Mouse (Mus musculus) gastrocnemius, postnatal 36 days (tissue): Measurements from ENCODE around the gene Tmem132d. TPM values are rescaled to one million over a fixed set of nuclear protein-coding genes. Genes with fewer than 3 reads are reported as not detected.

Experiments
- DNase-seq, 2 experiments: peaks; one replicate each; pipeline ENCODE4 v3.0.0; 2022
- intact Hi-C: fragments of 180-260 bp; cut with DNase I; formaldehyde crosslinking; loops from one replicate; pipeline ENCODE4 v1.15.1; 2025
- long read RNA-seq, 2 experiments: library from polyadenylated mRNA; stranded (forward); transcript quantifications; one replicate each; pipeline ENCODE4 v2.0.0; 2021
- total RNA-seq, 2 experiments: library from RNA; stranded (reverse); gene quantifications; 2 replicates each; pipeline ENCODE4 v1.2.3; 2021

The Tmem132d gene
- under 1 TPM in 1 of 2 experiments, not detected in 1; 0.05 TPM for total RNA-seq
- long read RNA-seq, experiment 1, partial matches to known transcripts, result 0 of 1 reads
- long read RNA-seq, experiment 1, other reads (novel, unspliced or antisense), result 1 of 1 reads
- long read RNA-seq, experiment 2, result 0 reads

DNA sequence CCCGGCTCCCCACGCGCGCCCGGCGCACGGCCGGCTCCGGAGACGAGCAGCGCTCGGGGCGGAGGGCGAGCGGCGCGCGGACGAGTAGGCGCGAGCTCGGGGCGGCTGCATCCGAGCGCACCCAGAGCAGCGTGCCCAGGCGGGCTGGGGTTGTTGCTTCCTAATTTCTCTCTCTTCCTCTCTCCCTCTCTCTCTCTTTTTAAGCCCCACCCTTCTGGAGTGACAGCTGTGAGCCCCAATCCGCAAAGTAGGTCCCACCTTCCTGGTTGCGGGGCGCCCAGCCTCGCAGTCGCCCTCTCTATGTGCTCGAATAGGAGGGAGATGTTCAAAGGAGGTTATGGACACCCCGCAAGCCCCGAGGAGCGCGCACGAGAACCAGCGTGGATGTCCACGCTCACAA is at the start of gene Tmem132d:
TSS of gene Tmem132d (minus strand) at position 162 of the 400 bp plus-strand sequence.
- intact Hi-C loops, result no loop called here
- no peak for DNase-seq

DNA sequence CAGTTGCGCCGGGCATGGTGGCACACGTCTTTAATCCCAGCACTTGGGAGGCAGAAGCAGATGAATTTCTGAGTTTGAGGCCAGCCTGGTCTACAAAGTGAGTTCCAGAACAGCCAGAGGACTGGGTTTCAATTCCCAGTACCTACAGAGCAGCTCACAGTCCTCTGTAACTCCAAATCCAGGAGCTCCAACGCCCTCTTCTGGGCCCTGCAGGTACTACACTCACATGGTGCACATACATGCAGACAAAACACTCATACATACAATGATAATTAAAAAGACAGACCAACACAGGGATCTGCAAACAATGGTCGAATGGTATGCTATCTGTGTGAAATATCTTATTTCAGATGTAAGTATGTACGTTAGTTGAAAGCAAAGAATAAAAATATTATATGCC is 47.9 kb upstream of the Tmem132d start:
- intact Hi-C loops, result no loop called here
- no peak for DNase-seq

DNA sequence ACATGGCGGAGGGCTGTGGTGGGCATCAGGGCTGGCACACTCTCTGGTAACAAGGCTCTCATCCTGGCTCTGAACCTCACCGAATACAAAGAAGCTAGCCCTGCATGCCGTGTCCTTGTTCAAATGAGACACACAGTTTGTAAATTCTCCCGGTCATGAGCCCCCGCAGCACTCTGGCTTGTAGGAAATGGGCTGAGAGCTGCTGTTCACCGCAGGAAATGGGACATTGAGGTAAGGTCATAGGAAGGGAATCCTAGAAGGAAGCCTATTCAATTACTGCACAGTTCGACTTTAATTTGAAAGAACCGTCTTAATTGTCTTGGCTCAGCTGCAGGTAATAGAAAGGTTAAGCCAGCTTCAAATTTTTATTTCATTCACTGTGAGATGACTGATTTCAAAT is 42.5 kb upstream of the Tmem132d start:
- no peak for DNase-seq
- intact Hi-C loops, result no loop called here

DNA sequence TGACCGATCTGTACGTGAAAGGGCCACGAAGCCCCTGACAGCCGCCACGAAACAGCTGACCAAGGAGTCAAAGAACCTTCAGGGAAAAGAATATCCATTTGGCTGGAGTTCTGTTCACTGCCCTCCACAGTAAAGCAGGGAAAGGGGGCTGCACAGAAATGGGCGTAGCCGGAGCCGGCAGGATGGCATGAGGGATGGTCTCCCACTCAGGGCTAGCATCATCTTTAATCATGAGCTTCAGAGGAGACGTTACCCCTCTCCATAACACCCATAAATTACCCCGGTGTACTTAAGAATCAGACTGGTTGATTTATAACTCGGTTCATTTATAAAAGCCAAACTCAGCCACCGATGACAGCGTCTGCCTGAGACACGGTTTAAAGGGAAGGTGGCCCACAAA is 36.9 kb upstream of the Tmem132d start:
- no peak for DNase-seq
- intact Hi-C loops, result no loop called here

DNA sequence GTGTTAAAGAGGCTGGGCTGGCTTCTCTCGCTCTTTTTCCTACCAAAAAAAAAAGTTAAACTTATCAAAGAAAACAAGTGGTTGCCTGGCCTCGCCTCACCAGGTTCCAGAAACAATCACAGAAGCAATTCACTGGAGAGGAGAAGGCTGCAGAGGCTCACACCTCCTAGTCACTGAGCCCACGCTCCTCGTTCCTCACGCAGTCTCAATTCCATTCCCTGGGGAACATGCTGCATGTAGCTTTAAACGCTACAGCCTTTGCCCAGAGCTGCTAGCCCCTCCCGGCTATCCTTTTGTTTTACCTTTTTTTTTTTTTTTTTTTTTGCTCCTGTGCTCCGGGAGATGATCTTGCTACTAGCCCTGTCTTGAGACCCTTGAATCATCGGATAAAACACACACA is 31.6 kb upstream of the Tmem132d start:
- intact Hi-C loops, result no loop called here
- DNase-seq, result no peak

DNA sequence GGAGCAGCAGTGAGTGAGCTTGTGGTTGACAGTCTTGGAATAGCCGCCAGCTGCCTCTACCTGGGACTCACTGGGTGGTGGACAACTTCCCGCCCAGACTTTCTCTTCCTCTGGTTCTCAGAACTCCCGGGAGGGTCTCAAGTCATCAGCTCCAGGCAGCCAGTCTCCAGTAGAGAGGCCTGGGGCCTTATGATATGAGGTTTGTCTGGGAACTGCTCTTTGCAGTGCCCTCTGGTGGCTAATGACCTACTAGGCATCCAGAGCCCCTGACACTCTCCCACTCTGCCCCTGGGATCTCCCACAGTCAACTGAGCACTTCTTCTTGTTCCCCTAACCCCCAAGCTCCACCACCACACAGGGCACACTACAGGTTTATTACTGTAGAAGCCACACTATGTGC is 27.7 kb upstream of the Tmem132d start:
- intact Hi-C loops, result no loop called here

DNA sequence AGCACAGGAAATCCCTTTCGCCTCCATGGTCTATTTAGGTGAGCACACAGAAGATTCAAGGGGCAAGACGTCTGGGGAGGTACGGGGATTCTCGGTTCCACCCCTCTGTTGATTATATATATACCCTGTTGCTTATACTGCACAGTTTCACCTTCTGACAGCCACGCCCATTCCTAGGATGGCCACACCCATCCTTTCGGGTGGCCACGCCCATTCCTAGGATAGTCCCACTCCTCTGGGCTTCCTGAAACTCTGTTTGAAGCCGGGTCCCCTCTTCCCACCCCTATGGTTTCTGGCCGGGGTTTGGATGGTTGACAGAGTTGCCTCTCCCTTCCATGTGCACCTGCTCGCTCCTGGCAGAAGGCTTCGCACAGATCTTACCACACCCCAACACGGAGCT is 22.9 kb upstream of the Tmem132d start:
- DNase-seq, result no peak
- intact Hi-C loops, result no loop called here

More for the DNA sequence above, 27.7 kb upstream of the Tmem132d start:
- no peak for DNase-seq

DNA sequence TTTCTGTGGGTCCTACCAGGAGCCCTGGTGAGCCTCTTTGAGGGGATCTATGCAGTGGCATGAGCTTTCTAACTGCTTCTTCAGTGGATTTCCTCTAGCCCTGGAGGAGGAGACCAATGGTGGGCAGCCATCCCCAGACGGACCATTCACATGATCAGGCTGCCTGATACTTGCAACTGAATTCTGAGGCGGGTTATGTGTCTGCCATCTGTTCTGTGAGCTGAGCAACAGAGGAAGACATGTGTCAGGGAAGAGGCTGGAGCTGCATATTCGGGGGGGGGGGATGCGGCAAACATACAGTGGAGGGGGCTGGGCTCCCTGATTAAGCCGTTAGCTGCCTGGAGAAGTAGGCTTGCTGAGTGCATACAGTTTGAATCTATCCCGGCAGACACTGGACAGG is 19.3 kb upstream of the Tmem132d start:
- intact Hi-C loops, result no loop called here
- no peak for DNase-seq

DNA sequence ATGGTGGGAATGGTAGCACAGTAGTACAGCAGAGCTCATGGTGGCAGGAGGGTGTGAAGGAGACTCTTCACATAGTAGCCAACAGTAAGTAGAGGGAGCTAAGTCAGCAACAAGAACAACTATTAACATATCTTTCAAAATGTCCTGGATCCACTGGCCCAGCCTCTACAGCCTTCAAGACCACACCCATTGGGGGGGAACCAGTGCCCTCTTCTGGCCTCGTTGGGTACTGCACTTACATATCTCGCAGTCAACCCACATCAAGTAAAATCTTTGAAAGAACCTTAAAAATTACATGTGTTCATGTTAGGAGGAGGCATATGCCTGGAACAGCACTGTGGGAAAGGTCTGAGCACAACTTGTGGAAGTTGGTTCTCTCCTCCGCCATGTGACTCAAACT is 17.9 kb upstream of the Tmem132d start:
- intact Hi-C loops, result no loop called here

DNA sequence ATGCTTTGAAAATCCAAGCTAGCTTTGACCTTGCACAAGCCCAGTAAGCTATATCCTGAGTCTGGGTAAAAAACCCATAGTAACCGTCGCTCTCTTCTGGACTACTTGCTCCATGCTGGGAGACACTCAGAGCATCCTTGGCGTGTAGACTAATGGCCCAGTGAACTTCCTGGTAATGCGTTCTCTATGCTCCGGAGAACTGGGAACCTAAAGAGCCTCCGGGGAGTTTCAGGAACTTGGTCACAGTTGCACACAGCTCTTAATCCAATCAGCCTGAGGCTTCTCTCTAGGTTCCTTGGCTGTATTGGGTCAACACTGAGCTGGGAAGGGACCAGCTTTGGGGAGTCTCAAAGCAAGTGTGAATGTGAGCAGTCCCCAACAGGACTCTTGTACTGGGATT is 12.0 kb upstream of the Tmem132d start:
- intact Hi-C loops, result no loop called here
- no peak for DNase-seq

More for the DNA sequence above, 17.9 kb upstream of the Tmem132d start:
- DNase-seq, result no peak

DNA sequence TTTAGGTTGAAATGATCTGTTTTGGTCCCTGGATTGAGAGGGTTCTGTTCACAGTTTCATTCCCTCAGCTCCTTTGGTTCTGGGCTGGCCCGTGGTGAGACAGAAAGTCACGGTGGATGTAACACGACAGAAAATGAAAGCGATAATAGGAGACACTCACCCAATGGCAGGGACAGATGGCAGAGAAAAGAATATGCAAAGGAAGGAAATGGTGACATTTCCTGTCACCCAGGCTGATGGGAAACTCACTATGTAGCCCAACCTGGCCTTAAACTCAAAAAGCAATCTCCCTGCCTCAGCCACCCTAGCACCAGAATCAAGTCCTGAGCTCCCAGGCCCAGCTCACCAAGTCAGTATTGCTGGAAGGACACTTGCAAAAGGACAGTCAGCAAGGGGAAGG is 11.0 kb upstream of the Tmem132d start:
- intact Hi-C loops, result no loop called here

DNA sequence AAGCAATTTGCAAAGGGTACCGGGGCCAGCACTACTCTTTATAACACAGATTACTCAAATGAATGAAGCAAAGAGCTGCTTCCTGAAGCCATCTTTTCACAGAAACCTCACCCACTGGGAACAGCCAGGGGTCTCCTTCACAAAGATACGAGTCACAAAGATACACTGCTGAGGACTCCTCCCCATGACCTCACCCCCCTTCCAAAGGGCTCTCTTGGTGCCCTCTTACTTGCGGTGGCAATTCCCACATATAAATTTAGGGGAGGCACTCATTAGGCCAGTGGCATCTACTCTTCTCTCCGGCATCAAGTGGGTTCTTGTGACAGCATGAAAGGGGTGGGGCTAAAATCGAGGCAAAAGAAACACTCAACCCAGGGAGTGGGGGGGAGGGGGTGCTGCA is 8.2 kb upstream of the Tmem132d start:
- no peak for DNase-seq
- intact Hi-C loops, result no loop called here

More for the DNA sequence above, 11.0 kb upstream of the Tmem132d start:
- no peak for DNase-seq

DNA sequence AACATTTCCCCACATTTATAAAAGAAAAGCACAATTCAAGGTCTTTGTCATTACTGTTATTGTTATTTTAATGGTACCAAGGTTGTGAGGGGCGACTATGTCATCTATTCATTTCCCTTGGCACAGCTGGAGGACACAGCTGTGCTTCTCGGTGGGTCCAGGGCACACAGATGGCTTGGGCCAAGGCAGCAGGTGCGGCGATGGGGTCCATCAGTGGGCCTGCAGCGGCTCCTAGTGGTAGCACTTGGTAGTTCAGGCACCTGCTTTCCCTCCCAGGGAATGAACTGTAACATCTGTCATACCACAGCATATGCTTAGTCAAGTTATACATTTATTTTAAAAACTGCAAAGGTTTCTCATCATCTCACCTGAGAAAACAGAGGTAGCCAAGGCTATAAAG is 7.0 kb upstream of the Tmem132d start:
- DNase-seq, result peak in 1 of 2 experiments; percentile 16
- intact Hi-C loops, result no loop called here

DNA sequence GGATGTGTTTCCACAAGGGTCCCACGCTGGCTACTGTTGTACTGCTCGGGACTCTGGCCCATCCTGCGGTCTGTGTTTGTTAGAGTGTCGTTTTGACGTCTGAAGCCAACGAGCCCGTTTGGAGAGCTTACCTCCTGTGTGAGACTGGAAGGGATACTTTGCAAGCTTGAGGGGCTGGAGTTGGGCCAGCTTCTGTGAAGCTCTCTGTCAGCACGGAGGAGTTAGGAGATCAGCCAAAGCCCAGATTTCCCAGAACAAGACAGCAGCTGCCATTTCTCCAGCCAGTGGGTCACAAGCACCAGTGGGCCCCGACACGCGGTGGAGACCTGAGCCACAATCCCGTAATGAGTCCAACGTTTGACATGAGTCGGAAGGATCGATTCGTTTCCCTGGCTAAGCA is 5.2 kb upstream of the Tmem132d start:
- no peak for DNase-seq
- intact Hi-C loops, result no loop called here

DNA sequence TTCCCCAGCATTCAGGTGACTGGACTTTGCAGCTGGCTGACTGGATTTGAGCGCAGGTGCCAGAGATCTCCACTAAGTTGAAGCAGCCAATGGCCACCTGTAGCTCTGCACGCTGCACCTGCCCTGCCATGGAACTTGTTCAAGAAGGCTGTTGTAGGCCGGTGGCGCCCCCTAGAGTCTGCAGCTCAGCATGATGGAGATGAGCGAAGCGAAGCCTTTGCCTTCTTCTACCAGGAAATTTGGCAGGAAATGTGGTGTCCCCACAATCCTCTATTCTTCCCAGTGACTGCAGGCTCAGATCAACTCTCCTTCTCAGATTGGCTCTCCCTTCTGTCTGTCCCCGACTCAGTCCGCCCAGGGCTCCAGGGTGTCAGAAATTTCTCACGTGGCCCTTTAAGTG is 4.0 kb upstream of the Tmem132d start:
- no peak for DNase-seq
- intact Hi-C loops, result no loop called here

DNA sequence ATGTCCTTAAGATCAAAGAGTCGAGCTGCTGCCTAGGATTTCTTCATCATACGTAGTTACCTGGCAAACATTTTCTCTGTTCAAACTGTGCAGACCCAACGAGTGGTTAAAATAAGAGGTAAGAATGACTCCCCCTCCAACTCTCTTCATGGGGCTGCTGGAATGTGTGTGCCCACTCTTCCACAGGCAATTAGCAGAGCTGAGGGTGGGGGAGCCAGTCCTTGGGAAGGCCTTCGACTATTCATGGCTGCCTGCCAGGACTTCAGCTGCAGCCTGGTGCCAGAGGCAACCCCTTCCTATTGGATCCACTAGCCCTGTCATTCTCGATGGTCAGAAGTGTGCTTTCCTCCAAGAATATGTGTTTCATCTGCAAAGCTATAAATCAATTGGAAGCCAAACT is 2.8 kb upstream of the Tmem132d start:
- DNase-seq, result no peak
- intact Hi-C loops, result no loop called here

DNA sequence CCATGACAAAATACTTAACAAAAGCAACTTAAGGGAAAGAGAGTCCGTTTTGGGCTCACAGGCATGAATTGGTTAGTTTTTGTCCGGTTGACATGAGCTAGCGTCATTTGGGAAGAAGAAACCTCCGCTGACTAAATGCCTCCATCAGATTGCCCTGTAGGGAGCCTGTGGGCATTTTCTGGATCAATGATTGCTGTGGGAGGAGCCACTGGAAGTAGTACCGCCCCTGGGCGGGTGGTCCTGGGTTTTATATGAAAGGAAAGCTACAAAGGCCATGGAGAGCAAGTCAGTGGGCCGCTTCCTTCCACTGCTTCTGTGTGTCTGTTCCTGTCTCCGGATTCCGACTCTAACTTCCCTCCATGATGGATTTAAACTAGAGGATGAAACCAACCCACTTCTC is 909 bp upstream of the Tmem132d start:
- DNase-seq, result no peak
- intact Hi-C loops, result no loop called here

DNA sequence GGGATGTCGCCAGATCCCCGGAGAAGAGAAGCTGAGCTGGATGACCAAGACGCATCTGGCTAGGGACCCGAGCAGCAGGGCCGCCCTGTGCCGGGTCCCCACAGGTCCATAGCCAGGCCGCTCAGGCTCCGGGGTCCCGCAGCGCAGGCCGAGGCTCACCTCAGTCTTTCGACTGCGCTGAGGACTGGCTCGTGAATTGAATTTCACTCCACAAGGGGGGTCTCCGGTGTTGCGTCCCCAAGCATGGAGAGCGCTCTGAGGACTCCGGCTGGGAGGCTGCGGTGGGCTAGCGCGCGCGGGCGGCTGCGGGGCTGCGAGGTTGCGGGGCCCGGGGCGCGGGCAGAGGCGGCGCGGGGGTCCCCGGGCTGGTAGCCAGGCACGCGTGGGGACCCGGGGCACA is 455 bp downstream of the Tmem132d start:
- intact Hi-C loops, result no loop called here
- no peak for DNase-seq

DNA sequence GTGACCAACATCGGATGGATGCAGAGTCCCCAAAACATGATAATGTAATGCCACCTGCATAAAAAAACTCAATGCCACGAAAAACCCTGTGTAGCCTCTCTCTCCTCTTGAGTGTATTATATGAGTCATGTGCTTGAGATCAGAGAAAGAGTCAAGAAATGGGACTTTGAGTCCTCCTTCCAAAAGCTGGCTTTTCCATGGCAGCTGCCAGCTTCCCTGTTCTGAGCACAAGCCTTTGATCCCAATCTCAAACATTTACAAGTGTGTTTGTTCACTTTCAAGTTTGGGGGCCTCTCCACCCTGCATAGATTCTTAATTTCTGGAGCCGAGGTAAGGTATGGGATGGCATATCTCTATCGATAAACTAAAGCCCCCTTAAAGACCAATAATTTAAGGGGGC is 8.2 kb downstream of the Tmem132d start:
- no peak for DNase-seq
- intact Hi-C loops, result no loop called here

DNA sequence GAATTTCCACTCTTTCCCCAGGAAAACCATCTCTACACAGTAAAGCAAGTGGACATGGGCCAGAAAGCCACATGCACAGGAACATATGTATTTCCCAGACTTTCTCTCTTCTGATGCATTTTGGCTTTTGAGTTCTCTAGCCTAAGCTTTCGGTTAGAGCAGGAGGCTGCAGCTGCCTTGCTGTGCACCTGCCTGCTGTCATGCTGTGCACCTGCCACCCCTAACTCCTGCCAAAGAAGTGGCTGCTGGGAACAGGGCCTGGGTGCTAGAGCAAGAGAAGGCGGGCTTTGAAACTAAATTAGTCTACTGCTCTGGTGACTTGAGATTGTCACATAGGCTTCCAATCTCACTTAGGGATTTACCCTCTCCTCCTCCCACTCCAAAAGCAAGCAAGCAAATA is 8.7 kb downstream of the Tmem132d start:
- intact Hi-C loops, result no loop called here
- DNase-seq, result no peak

DNA sequence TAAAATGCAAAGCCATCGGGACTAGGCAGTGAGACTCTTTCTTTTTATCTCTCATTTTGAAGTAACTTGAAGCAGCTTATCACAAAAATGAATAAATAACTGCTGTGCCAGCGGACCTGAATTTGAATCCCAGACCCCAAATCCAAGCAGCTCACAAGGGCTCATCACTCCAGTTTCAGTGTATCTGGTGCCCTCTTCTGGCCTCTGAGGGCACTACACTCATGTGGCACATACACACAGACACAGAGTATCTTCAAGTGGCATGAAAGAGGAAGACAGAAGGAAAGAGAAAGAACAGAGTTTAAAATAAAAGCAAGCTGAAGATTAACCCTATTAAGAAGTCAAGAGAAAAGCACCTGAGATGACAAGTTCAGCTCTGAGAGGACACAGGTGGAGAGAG is 10.8 kb downstream of the Tmem132d start:
- intact Hi-C loops, result no loop called here
- DNase-seq, result no peak

DNA sequence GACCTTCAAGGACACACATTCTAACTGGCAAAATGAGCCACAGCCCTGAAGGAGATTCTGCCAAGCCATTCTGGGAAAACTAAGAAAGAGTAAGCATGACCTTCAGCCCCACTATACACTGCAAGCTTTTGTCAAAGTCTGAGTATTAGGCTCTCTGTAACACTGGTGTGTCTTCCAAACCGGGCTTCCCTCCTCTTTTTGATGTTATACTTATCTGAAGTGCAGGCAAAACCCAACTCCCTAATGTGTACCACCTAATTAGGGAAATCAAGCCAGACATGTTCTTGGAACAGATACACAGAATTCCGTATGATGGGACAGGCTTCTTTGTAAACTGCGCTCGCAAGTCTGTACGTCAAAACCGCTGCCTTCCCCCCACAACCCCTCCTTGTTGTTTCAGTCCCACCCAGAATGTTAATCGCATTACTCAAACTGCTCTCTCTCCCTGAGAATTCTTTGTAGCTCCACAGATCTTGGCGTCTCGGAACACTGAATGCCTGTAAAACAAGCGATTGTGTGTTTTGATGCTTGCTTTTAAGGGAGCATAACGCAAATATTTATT is 14.6 kb downstream of the Tmem132d start:
- DNase-seq, result no peak
- intact Hi-C loops, result no loop called here

DNA sequence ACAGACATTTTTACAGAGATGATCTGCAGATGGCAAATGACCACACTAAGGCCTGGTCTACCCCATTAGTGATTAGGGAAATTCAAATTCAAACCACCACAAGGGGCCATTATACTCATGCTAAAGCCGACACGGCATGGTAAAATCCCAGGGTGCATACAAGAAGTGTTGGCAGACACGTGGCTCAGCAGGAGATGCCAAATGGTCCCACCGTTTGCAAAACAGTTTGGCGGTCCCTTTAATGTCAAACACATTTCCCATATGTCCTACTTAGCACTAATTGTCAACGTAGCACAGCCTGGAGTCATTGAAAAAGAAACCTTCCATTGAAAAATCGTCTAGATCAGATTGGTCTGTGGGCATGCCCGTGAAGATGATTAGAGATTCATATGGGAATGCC is 18.8 kb downstream of the Tmem132d start:
- DNase-seq, result no peak
- intact Hi-C loops, result no loop called here
